Mouse (Mus musculus): ENCODE data around the gene Gm10959.

DNA sequence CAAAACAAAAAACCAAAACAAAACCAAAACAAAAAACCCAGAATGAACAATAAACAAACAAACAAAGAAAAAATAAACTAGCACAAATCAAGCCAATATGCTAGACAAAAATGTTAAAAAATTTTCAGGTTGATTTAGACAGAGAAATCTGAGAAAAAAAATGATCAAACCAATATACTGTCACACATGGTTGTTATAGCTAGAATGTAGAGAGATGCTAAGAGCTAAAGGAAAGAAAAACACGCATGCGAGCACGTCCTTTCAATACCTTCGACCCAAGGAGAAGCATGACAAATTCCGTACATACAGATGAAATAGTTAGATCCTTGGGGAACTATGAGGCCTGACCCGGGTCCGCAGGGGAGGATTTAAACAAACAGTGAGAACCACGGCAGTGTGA is at the start of gene Gm10959:
- TF ChIP-seq GATA1 (IDR thresholded peaks at IDR 0.05; ENCODE audit: low read length) (no peak), TAL1 (IDR thresholded peaks at IDR 0.05; ENCODE audit: low read length) (no peak)

Data from erythroblast, embryonic 14.5 days (primary cell).